8 mouse cellular contexts compared by ENCODE assay signal in the genomic region with DNA sequence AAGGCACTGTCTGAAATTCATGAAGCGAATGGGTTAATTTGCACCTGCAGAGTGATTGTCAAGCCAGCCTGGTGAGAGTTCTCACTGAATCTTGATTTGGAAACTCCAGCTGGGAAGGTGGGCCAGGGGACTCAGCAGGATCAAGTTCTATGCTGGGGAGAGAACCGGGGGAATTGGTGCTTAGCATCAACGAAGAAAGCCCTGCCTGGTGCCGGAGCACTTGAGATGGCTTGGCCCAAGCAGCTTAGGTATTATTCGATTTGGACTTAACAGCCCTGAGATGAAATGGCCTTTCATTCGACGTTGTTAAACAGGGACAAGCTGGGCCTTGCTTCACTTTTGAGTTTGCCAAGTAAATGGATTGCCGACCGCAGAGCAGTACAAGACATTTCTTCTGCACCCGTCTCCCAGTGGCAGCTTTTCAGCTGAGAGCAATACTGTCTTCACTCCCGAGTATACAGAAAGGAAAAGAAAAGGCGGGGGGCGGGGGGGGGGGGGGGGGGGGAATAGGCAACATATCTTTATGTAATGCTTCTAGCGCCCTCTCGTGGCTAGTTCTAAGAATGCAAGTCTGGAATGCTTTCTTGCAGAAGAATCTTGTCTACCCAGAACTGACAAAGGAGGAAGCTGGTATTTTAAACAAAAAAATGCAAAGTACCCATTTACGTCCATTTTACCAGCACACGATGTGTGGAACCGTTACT.
DNase-seq lines count a peak whose midpoint lies in the region; ATAC-seq and TF ChIP-seq lines count a peak whose summit lies in the region.

No protein-coding gene starts in this region.

- H3K27ac ChIP-seq in forebrain, embryonic 14.5 days (ENCODE audit: low read depth, low read length) = peak overlapping the region; percentile 48; the same call in 1 of the 2 replicates
- H3K27ac ChIP-seq in heart, postnatal 0 days (ENCODE audit: low read depth) = no peak overlapping the region
- H3K27ac ChIP-seq in liver, embryonic 12.5 days = no peak overlapping the region
- H3K27ac ChIP-seq in stomach, embryonic 16.5 days (ENCODE audit: low read length) = no peak overlapping the region

- peaks cover 11% of the 10 kb centered on the region for H3K4me1 ChIP-seq in forebrain, embryonic 14.5 days (ENCODE audit: control insufficient read depth, insufficient read depth, low read length)
- H3K4me1 ChIP-seq in heart, postnatal 0 days (ENCODE audit: control insufficient read depth, insufficient read depth) = no peaks in the 10 kb centered on the region
- no peaks in the 10 kb centered on the region for H3K4me1 ChIP-seq in liver, embryonic 12.5 days
- no peaks in the 10 kb centered on the region for H3K4me1 ChIP-seq in stomach, embryonic 16.5 days (ENCODE audit: control insufficient read depth, insufficient read depth, low read length)

- H3K4me3 ChIP-seq in forebrain, embryonic 14.5 days (ENCODE audit: low read depth, low read length) = peak overlapping the region; percentile 20
- peak overlapping the region; percentile 29 for H3K4me3 ChIP-seq in heart, postnatal 0 days (ENCODE audit: low read depth, low read length)
- peak overlapping the region; percentile 23; the same call in 1 of the 2 replicates for H3K4me3 ChIP-seq in liver, embryonic 12.5 days
- peak overlapping the region; percentile 35 for H3K4me3 ChIP-seq in stomach, embryonic 16.5 days (replicated peaks; ENCODE audit: low read length)

- peak; percentile 45 for DNase-seq in CD4-positive helper T cell, adult 2 months (ENCODE audit: low read depth, low spot score)
- peak; percentile 35 for DNase-seq in c-Kit-positive CD71-positive TER-119-negative erythroid progenitor cells, embryonic 14.5 days (ENCODE audit: low read depth)
- DNase-seq in forebrain, embryonic 14.5 days (ENCODE audit: low spot score) = peak; percentile 97
- DNase-seq in heart, postnatal 0 days (ENCODE audit: low spot score) = peak; percentile 75
- DNase-seq in kidney, postnatal 25 days = peak; percentile 75 to 93
- DNase-seq in neural tube, embryonic 10.5 days (ENCODE audit: extremely low spot score, low spot score) = peak; percentile 88

- H3K36me3 ChIP-seq in forebrain, embryonic 14.5 days (ENCODE audit: control insufficient read depth, insufficient read depth, low read length) = no peaks in the 10 kb centered on the region
- no peaks in the 10 kb centered on the region for H3K36me3 ChIP-seq in heart, postnatal 0 days (replicated peaks; ENCODE audit: control insufficient read depth, insufficient read depth, low read length)
- H3K36me3 ChIP-seq in liver, embryonic 12.5 days = no peaks in the 10 kb centered on the region
- no peaks in the 10 kb centered on the region for H3K36me3 ChIP-seq in stomach, embryonic 16.5 days (ENCODE audit: control insufficient read depth, insufficient read depth, low read length)

- H3K4me2 ChIP-seq in forebrain, embryonic 14.5 days (ENCODE audit: low read length) = peak overlapping the region; percentile 53
- peak overlapping the region; percentile 59 for H3K4me2 ChIP-seq in heart, postnatal 0 days (ENCODE audit: low read depth, low read length)
- peak overlapping the region; percentile 50 for H3K4me2 ChIP-seq in liver, embryonic 12.5 days
- peak overlapping the region; percentile 53 for H3K4me2 ChIP-seq in stomach, embryonic 16.5 days (ENCODE audit: low read depth, low read length)

- whole genome bisulfite sequencing in forebrain, embryonic 14.5 days = 2% methylated on average over 16 of the region's 18 CpGs
- WGBS in heart, postnatal 0 days = 5% methylated on average over 16 of the region's 18 CpGs
- WGBS in liver, embryonic 12.5 days (ENCODE audit: insufficient replicate concordance) = 12% methylated on average over 16 of the region's 18 CpGs
- 3% methylated on average over 16 of the region's 18 CpGs for WGBS in stomach, embryonic 16.5 days

- TF ChIP-seq CTCF in heart, postnatal 0 days (IDR thresholded peaks at IDR 0.05; ENCODE audit: low read depth) = peak; percentile 55

- no peak for TF ChIP-seq EP300 in heart, postnatal 0 days (IDR thresholded peaks at IDR 0.05; ENCODE audit: low read depth)

- no peaks in the 10 kb centered on the region for H3K27me3 ChIP-seq in forebrain, embryonic 14.5 days (replicated peaks; ENCODE audit: control insufficient read depth, insufficient read depth, low read length)
- no peaks in the 10 kb centered on the region for H3K27me3 ChIP-seq in heart, postnatal 0 days (ENCODE audit: control insufficient read depth, insufficient read depth, low read length)
- no peaks in the 10 kb centered on the region; the same call in 1 of the 2 replicates for H3K27me3 ChIP-seq in liver, embryonic 12.5 days (replicated peaks)
- no peaks in the 10 kb centered on the region for H3K27me3 ChIP-seq in stomach, embryonic 16.5 days (ENCODE audit: control insufficient read depth, insufficient read depth, low read length)

- H3K9ac ChIP-seq in forebrain, embryonic 14.5 days (ENCODE audit: low read length) = peak overlapping the region; percentile 37; the same call in 1 of the 2 replicates
- H3K9ac ChIP-seq in heart, postnatal 0 days (replicated peaks; ENCODE audit: low read depth, low read length) = no peak overlapping the region
- H3K9ac ChIP-seq in liver, embryonic 12.5 days = no peak overlapping the region
- H3K9ac ChIP-seq in stomach, embryonic 16.5 days (ENCODE audit: low read length) = peak overlapping the region; percentile 60

- peak; percentile 86 for ATAC-seq in forebrain, embryonic 14.5 days
- ATAC-seq in heart, postnatal 0 days (ENCODE audit: insufficient read depth, low read depth) = no peak; the same call in 1 of the 2 replicates
- ATAC-seq in liver, embryonic 12.5 days = no peak
- no peak for ATAC-seq in stomach, embryonic 16.5 days (ENCODE audit: insufficient read depth, low FRiP score)

- H3K9me3 ChIP-seq in forebrain, embryonic 14.5 days (replicated peaks; ENCODE audit: control insufficient read depth, low read length) = no peaks in the 10 kb centered on the region
- no peaks in the 10 kb centered on the region for H3K9me3 ChIP-seq in heart, postnatal 0 days (replicated peaks; ENCODE audit: control insufficient read depth, low read length)
- H3K9me3 ChIP-seq in liver, embryonic 12.5 days (replicated peaks) = no peaks in the 10 kb centered on the region
- no peaks in the 10 kb centered on the region for H3K9me3 ChIP-seq in stomach, embryonic 16.5 days (replicated peaks; ENCODE audit: control insufficient read depth, low read length)

Comparison
In these comparisons a context has a peak if more than half of its experiments do, and no peak if none do; other contexts are left out.
1. DNase-seq: peak in every context shown above with its lines; median percentile 97 in forebrain, embryonic 14.5 days; 88 in neural tube, embryonic 10.5 days; 84 in kidney, postnatal 25 days; 75 in heart, postnatal 0 days; 45 in CD4-positive helper T cell, adult 2 months; 35 in c-Kit-positive CD71-positive TER-119-negative erythroid progenitor cells, embryonic 14.5 days.
2. H3K9ac ChIP-seq: peak in forebrain, embryonic 14.5 days (single experiment) and stomach, embryonic 16.5 days (single experiment); none in heart, postnatal 0 days (single experiment) and liver, embryonic 12.5 days (single experiment).
3. Peak in every context shown above with its lines, with median percentiles within 50 percentile points of each other: H3K4me2 ChIP-seq and H3K4me3 ChIP-seq.